Mouse (Mus musculus): ENCODE data around the gene Gabbr2. TPM values are rescaled to one million over a fixed set of nuclear protein-coding genes. Genes with fewer than 3 reads are reported as not detected.

Gene Gabbr2
- polyA plus RNA-seq, 1 experiment from 2014 or later: 4.0 TPM

GRCm38 (mm10) chr4:46879943-46880342 lies 111.7 kb downstream of the Gabbr2 start:
- H3K4me1 ChIP-seq (replicated peaks): peaks cover 33% of the 10 kb centered on the region
- H3K27ac ChIP-seq: no peak overlapping the region
- H3K4me3 ChIP-seq: no peak overlapping the region
- no peak overlapping the region for H3K9ac ChIP-seq
- no peak for ATAC-seq (ENCODE audit: low FRiP score)
- no peaks in the 10 kb centered on the region for H3K36me3 ChIP-seq
- no peaks in the 10 kb centered on the region for H3K9me3 ChIP-seq
- H3K4me2 ChIP-seq: no peak overlapping the region
- WGBS: 38% methylated on average over 4 of the region's 4 CpGs
- H3K27me3 ChIP-seq: 0 out of 2 replicates have a peak, but pooled peaks cover 4% of the 10 kb centered on the region

GRCm38 (mm10) chr4:46872750-46873149 lies 118.9 kb downstream of the Gabbr2 start:
- Histone ChIP-seq H3K36me3 (no peaks in the 10 kb centered on the region), H3K27ac (no peak overlapping the region), H3K27me3 (0 out of 2 replicates have a peak, but pooled peaks cover 4% of the 10 kb centered on the region), H3K4me1 (replicated peaks) (peaks cover 23% of the 10 kb centered on the region), H3K9me3 (no peaks in the 10 kb centered on the region), H3K9ac (no peak overlapping the region), H3K4me2 (no peak overlapping the region), H3K4me3 (no peak overlapping the region)
- 91% methylated on average over 4 of the region's 4 CpGs for WGBS
- ATAC-seq (ENCODE audit: low FRiP score): no peak

- no peaks in the 10 kb centered on the region for H3K9me3 ChIP-seq
- 72% methylated on average over 6 of the region's 6 CpGs for WGBS
- no peak overlapping the region for H3K4me3 ChIP-seq
- no peak overlapping the region for H3K4me2 ChIP-seq
- no peaks in the 10 kb centered on the region for H3K36me3 ChIP-seq
- H3K27me3 ChIP-seq: 0 out of 2 replicates have a peak, but pooled peaks cover 3% of the 10 kb centered on the region
- H3K9ac ChIP-seq: no peak overlapping the region
- H3K4me1 ChIP-seq (replicated peaks): peaks cover 30% of the 10 kb centered on the region
- H3K27ac ChIP-seq: no peak overlapping the region
- no peak for ATAC-seq (ENCODE audit: low FRiP score)
These were observed 121.5 kb downstream of the Gabbr2 start for GRCm38 (mm10) chr4:46870157-46870556.

GRCm38 (mm10) chr4:46869380-46869779 lies 122.3 kb downstream of the Gabbr2 start:
- Histone ChIP-seq H3K27me3 (0 out of 2 replicates have a peak, but pooled peaks cover 3% of the 10 kb centered on the region), H3K27ac (peak overlapping the region; percentile 14; the same call in 1 of the 2 replicates), H3K4me2 (no peak overlapping the region), H3K4me3 (no peak overlapping the region), H3K9me3 (no peaks in the 10 kb centered on the region), H3K36me3 (no peaks in the 10 kb centered on the region), H3K9ac (no peak overlapping the region), H3K4me1 (replicated peaks) (peaks cover 30% of the 10 kb centered on the region)
- 81% methylated on average over 2 of the region's 2 CpGs for WGBS
- no peak for ATAC-seq (ENCODE audit: low FRiP score)

GRCm38 (mm10) chr4:46868921-46869320 lies 122.8 kb downstream of the Gabbr2 start:
- Histone ChIP-seq H3K27me3 (0 out of 2 replicates have a peak, but pooled peaks cover 3% of the 10 kb centered on the region), H3K4me1 (replicated peaks) (peaks cover 34% of the 10 kb centered on the region), H3K36me3 (no peaks in the 10 kb centered on the region), H3K9ac (no peak overlapping the region), H3K9me3 (no peaks in the 10 kb centered on the region), H3K4me3 (no peak overlapping the region), H3K4me2 (no peak overlapping the region), H3K27ac (peak overlapping the region; percentile 14; the same call in 1 of the 2 replicates)
- no peak for ATAC-seq (ENCODE audit: low FRiP score)
- 88% methylated on average over 3 of the region's 3 CpGs for WGBS

GRCm38 (mm10) chr4:46868181-46868580 lies 123.5 kb downstream of the Gabbr2 start:
- H3K36me3 ChIP-seq: no peaks in the 10 kb centered on the region
- 0 out of 2 replicates have a peak, but pooled peaks cover 3% of the 10 kb centered on the region for H3K27me3 ChIP-seq
- H3K4me1 ChIP-seq (replicated peaks): peaks cover 33% of the 10 kb centered on the region
- 77% methylated on average over 5 of the region's 5 CpGs for WGBS
- no peak overlapping the region for H3K4me3 ChIP-seq
- no peak overlapping the region; the same call in 1 of the 2 replicates for H3K27ac ChIP-seq
- ATAC-seq (ENCODE audit: low FRiP score): no peak
- no peak overlapping the region for H3K9ac ChIP-seq
- no peaks in the 10 kb centered on the region for H3K9me3 ChIP-seq
- no peak overlapping the region for H3K4me2 ChIP-seq

- no peaks in the 10 kb centered on the region for H3K9me3 ChIP-seq
- no peak for ATAC-seq (ENCODE audit: low FRiP score)
- no peak overlapping the region for H3K4me2 ChIP-seq
- H3K4me1 ChIP-seq (replicated peaks): peaks cover 31% of the 10 kb centered on the region
- 89% methylated on average over 10 of the region's 10 CpGs for WGBS
- no peak overlapping the region; the same call in 1 of the 2 replicates for H3K27ac ChIP-seq
- H3K36me3 ChIP-seq: no peaks in the 10 kb centered on the region
- H3K4me3 ChIP-seq: no peak overlapping the region
- no peak overlapping the region for H3K9ac ChIP-seq
- H3K27me3 ChIP-seq: 0 out of 2 replicates have a peak, but pooled peaks cover 3% of the 10 kb centered on the region
These were observed 123.9 kb downstream of the Gabbr2 start for GRCm38 (mm10) chr4:46867779-46868178.

- Histone ChIP-seq H3K36me3 (no peaks in the 10 kb centered on the region), H3K4me2 (no peak overlapping the region), H3K27me3 (0 out of 2 replicates have a peak, but pooled peaks cover 3% of the 10 kb centered on the region), H3K27ac (no peak overlapping the region), H3K9ac (no peak overlapping the region), H3K4me3 (no peak overlapping the region), H3K9me3 (no peaks in the 10 kb centered on the region), H3K4me1 (replicated peaks) (peaks cover 26% of the 10 kb centered on the region)
- WGBS: 87% methylated on average over 2 of the region's 2 CpGs
- no peak for ATAC-seq (ENCODE audit: low FRiP score)
These were observed 125.6 kb downstream of the Gabbr2 start for GRCm38 (mm10) chr4:46866070-46866469.

GRCm38 (mm10) chr4:46863721-46864120 lies 128.0 kb downstream of the Gabbr2 start:
- Histone ChIP-seq H3K4me3 (no peak overlapping the region), H3K27me3 (0 out of 2 replicates have a peak, but pooled peaks cover 3% of the 10 kb centered on the region), H3K4me1 (replicated peaks) (peaks cover 24% of the 10 kb centered on the region), H3K4me2 (no peak overlapping the region), H3K36me3 (no peaks in the 10 kb centered on the region), H3K27ac (no peak overlapping the region; the same call in 1 of the 2 replicates), H3K9ac (no peak overlapping the region), H3K9me3 (no peaks in the 10 kb centered on the region)
- WGBS: 69% methylated on average over 12 of the region's 12 CpGs
- no peak for ATAC-seq (ENCODE audit: low FRiP score)

GRCm38 (mm10) chr4:46862677-46863076 lies 129.0 kb downstream of the Gabbr2 start:
- 88% methylated on average over 4 of the region's 4 CpGs for WGBS
- no peaks in the 10 kb centered on the region for H3K36me3 ChIP-seq
- ATAC-seq (ENCODE audit: low FRiP score): no peak

GRCm38 (mm10) chr4:46860586-46860985 lies 131.1 kb downstream of the Gabbr2 start:
- no peaks in the 10 kb centered on the region for H3K27me3 ChIP-seq
- peaks cover 21% of the 10 kb centered on the region for H3K4me1 ChIP-seq (replicated peaks)
- WGBS: 85% methylated on average over 6 of the region's 6 CpGs
- H3K9ac ChIP-seq: no peak overlapping the region
- no peak overlapping the region for H3K27ac ChIP-seq
- H3K9me3 ChIP-seq: no peaks in the 10 kb centered on the region
- H3K36me3 ChIP-seq: no peaks in the 10 kb centered on the region
- H3K4me2 ChIP-seq: no peak overlapping the region
- no peak overlapping the region for H3K4me3 ChIP-seq
- ATAC-seq (ENCODE audit: low FRiP score): no peak

More at GRCm38 (mm10) chr4:46862677-46863076, 129.0 kb downstream of the Gabbr2 start:
- Histone ChIP-seq H3K9ac (no peak overlapping the region), H3K27ac (no peak overlapping the region; the same call in 1 of the 2 replicates), H3K4me2 (no peak overlapping the region), H3K27me3 (0 out of 2 replicates have a peak, but pooled peaks cover 3% of the 10 kb centered on the region), H3K4me3 (no peak overlapping the region), H3K4me1 (replicated peaks) (peaks cover 27% of the 10 kb centered on the region), H3K9me3 (no peaks in the 10 kb centered on the region)

- no peaks in the 10 kb centered on the region for H3K9me3 ChIP-seq
- H3K36me3 ChIP-seq: no peaks in the 10 kb centered on the region
- no peak overlapping the region for H3K4me2 ChIP-seq
- ATAC-seq (ENCODE audit: low FRiP score): peak; percentile 54; the same call in 1 of the 2 replicates
- H3K27me3 ChIP-seq: no peaks in the 10 kb centered on the region
- peaks cover 32% of the 10 kb centered on the region for H3K4me1 ChIP-seq (replicated peaks)
- H3K4me3 ChIP-seq: no peak overlapping the region
- H3K9ac ChIP-seq: no peak overlapping the region
- H3K27ac ChIP-seq: peak overlapping the region; percentile 63; the same call in 1 of the 2 replicates
- WGBS: 24% methylated on average over 13 of the region's 13 CpGs
These were observed 132.8 kb downstream of the Gabbr2 start for GRCm38 (mm10) chr4:46858899-46859298.

- Histone ChIP-seq H3K9ac (no peak overlapping the region), H3K36me3 (no peaks in the 10 kb centered on the region), H3K4me1 (replicated peaks) (peaks cover 40% of the 10 kb centered on the region), H3K9me3 (no peaks in the 10 kb centered on the region), H3K27ac (peak overlapping the region; percentile 60), H3K4me2 (no peak overlapping the region), H3K27me3 (no peaks in the 10 kb centered on the region), H3K4me3 (no peak overlapping the region)
- no peak for ATAC-seq (ENCODE audit: low FRiP score)
- WGBS: 94% methylated on average over 8 of the region's 8 CpGs
These were observed 135.5 kb downstream of the Gabbr2 start for GRCm38 (mm10) chr4:46856145-46856544.
